Mouse (Mus musculus): Measurements from ENCODE around the gene Loxl1.

Loxl1 gene

GRCm38 (mm10) chr9:58312196-58312943 is 616 bp downstream of the Loxl1 start:
- DNase-seq (ENCODE audit: low spot score in 2 of 2), result no peak

GRCm38 (mm10) chr9:58311191-58311910 is 1.6 kb downstream of the Loxl1 start:
- DNase-seq (ENCODE audit: low spot score in 2 of 2), result no peak

- no peak for DNase-seq (ENCODE audit: low spot score in 2 of 2)
Measured at GRCm38 (mm10) chr9:58310043-58310660, 2.8 kb downstream of the Loxl1 start.

DNA sequence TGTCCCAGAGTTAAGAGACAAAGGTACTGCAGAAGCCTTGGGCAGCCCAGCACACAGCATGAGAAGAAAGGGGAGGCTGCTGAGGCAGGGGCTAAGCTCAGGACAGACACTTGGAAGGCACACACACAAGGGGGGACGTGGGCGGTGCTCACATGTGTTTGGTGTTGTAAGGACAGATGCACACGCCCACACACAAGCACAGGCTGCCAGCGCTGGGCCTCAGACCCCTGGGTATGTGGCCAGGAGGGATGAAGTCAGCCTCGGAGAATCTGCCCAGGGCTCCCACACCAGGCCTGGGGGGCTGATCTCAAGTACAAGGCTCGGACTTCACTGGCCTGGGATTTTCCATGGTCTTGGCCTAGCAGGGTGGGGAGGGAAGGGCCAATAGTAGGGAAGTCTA is 4.6 kb downstream of the Loxl1 start:
- DNase-seq (ENCODE audit: low spot score in 2 of 2), result peak in 1 of 2 experiments; percentile 55

DNA sequence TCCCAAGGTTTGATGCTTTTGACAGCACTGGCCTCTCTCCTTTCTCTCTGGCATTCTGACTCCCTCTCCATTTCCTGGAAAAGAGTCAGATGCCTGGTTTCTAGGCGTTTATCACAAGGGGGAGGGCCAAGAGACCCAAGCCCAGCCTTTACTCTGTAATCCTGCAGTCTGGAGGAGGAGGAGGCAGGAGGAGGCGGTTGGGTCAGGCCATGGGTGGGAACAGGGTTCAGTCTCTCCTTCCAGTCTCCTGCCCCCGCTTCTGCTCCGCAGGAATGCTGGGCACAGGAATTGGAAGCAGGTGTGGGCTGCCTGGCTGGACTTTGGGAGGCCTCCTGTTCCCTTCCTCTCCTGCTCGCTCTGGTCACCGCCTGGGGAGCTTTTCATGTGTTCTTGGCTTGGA is 7.3 kb downstream of the Loxl1 start:
- DNase-seq (ENCODE audit: low spot score in 2 of 2), result no peak

- no peak for DNase-seq (ENCODE audit: low spot score in 2 of 2)
Measured at GRCm38 (mm10) chr9:58303599-58304271, 9.3 kb downstream of the Loxl1 start.

DNA sequence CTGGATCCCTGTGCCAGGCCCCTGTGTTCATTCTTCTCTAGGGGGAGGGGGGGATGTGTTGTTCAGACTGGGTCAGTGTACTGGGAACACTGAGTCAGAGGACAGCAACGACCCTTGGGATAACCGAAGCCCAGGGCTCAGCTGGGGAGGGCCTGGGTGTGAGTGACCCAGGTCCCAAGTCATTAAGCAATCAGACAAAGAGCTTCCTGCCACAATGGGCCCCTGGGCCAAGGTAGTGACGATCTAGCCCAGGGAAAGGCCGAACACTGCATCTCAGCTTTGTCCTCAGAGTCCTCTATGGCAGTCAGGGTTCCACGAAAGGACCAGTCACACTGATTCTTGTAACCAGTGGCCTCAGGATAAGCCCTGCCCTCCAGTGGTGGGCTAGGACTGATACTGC is 9.9 kb downstream of the Loxl1 start:
- no peak for DNase-seq (ENCODE audit: low spot score in 2 of 2)

DNA sequence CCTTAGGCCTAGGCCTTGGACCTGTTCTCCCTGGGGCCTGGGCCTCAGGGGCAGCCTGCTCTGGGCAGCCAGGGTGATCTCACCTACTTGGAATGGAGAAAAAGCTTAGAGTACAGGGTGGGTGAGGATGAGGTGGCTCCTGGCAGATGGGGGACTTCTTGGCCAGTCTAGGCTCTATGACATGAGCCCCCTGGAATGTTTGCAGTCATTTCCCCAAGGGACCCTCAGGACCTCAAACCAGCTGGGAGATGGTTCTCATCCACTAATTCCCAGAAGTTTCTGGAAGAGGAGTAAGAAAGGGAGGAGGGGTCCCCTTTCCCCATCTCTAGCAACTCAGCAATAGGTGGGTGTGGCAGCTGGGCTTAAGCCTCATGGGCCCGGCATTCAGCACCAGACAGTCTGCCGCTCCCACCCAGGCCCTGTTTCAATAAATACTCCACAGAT is 13.6 kb downstream of the Loxl1 start:
- DNase-seq (ENCODE audit: low spot score in 2 of 2), result no peak

DNA sequence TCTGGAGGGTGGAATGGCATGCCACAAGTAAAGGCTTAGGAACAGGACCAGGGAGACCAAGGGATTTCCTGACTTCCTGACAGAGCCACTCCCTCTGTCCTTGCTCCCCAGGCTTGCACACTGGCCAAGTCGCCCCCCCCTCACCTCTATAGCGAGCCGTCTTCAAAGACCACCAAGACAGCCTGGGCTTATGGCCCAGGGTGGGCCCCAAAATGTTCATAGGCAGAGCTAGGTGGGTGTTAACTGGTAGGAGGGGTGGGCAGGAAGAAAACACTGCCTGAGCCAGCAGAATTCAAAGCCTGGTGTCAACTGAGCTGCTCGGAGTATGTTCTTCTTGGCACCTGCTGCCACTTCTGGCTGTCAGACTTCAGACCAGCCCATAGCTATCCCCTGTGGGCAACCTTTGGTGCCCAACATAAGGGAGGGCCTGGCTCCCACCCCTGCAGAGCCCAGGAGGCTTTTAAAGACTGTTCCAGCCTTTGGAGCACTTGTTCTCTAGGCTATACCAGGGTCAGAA is 15.0 kb downstream of the Loxl1 start:
- DNase-seq (ENCODE audit: low spot score in 2 of 2), result no peak

DNA sequence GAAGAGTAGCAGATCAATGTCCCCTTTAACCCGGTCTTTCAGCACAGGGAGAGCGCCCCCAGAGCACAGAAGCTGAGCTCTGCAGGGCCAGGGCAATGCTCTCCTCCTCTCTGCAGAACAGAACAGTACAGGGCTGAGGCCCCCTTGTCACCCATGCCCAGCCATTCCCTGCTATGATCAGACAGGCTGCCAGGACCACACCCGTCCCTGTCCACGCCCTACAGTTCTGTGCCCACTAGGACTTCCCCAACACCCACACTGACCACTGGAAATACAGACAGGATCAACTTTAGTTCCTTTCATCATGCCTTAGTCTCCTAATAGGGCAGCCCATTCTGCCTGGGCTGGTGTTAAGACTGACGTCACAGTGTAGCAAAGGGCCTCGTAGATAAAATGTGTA is 15.9 kb downstream of the Loxl1 start:
- no peak for DNase-seq (ENCODE audit: low spot score in 2 of 2)

GRCm38 (mm10) chr9:58295766-58296361 is 17.1 kb downstream of the Loxl1 start:
- DNase-seq (ENCODE audit: low spot score in 2 of 2), result no peak

GRCm38 (mm10) chr9:58295345-58295744 is 17.6 kb downstream of the Loxl1 start:
- no peak for DNase-seq (ENCODE audit: low spot score in 2 of 2)

- DNase-seq (ENCODE audit: low spot score in 2 of 2), result no peak
Measured at GRCm38 (mm10) chr9:58294527-58294926, 18.5 kb downstream of the Loxl1 start.

DNA sequence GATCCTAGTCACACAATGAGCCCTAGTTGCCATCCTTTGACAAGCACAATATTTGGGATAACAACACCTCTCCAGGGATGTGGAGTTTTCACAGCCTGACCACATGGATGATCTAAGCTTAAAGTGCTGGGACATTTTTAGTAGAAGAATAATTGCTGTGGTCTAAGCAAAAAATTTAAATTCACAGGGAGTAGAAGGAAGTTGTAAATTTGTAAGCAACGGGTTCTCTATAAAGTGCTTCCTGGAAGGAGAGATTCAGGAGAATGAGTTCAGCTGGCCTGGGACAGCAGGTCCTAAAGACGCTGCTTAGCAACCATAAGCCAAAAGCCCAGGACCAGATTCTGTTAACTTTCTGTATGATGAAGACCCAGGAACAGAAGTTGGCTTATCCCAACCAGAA is 23.1 kb downstream of the Loxl1 start:
- DNase-seq (ENCODE audit: low spot score in 2 of 2), result no peak

DNA sequence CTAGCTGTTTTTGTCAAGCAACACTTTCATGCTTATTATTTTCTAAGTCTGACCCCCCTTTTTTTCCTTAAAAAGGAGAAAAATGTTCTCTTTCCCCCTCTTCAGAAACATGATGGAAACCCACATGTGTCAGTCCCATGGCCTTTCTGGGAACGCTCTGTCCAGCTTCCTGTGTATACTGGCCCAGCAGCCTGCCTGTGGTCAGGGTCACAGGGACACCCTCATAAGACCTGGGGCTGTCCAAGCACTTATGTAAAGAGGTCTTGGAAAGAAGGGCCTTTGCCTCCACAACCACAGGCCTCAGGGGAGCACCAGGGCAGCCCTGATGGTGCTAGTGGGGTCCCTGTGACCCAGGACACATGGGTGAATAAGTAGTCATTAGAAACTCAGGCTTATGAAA is 23.9 kb downstream of the Loxl1 start:
- DNase-seq (ENCODE audit: low spot score in 2 of 2), result no peak

- no peak for DNase-seq (ENCODE audit: low spot score in 2 of 2)
Measured at GRCm38 (mm10) chr9:58283431-58283830, 29.6 kb downstream of the Loxl1 start.

- no peak for DNase-seq (ENCODE audit: low spot score in 2 of 2)
Measured at GRCm38 (mm10) chr9:58281597-58281996, 31.4 kb downstream of the Loxl1 start.

- peak; percentile 40 to 67 for DNase-seq (ENCODE audit: low spot score in 2 of 2)
Measured at GRCm38 (mm10) chr9:58280259-58281109, 32.5 kb downstream of the Loxl1 start.

DNA sequence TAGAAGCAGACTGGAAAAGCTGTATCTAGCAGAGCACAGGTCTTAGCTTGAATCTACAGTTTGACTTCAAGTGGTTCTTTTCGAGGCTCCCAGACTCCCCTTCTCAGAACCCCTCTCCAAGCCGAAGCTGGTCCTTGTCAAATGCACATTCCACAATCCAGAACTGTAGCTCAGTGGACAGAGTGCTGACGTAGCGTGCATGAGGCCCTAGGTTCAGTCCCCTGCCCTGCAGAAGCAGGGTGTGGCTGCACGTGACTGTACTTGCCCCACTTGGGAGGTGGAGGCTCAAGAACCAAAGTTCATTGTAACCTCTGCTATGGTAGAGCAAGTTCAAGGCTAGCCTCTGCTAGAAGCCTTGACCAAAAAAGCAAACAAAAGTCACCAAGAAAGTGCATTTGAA is 33.2 kb downstream of the Loxl1 start:
- DNase-seq (ENCODE audit: low spot score in 2 of 2), result no peak

GRCm38 (mm10) chr9:58278821-58279723 is 33.9 kb downstream of the Loxl1 start:
- no peak for DNase-seq (ENCODE audit: low spot score in 2 of 2)
